Mouse (Mus musculus): ENCODE measurements around the gene Kxd1.

DNA sequence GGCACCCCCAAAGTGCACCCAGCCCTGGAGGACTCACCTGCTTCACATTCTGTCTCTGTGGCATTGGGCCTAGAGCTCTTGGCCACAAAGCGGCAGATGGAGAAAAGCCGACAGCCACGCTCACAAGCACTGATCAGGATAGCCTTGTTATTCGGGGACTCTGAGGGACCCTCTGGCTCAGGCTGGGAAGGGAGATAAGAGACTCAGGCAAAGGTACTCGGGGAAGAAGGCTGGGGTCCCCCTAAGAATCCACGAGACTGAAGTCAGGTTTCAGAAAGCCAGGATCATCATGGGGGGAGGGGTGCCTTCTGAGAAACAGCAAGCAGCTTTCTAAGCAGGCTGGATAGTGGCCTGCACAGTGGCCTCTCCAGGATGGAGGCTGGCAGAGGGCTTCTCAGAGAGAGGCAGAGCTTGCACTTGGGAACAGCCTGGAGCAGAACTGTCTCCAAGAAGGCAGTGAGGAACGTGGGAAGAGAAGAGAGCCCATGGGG is 41.5 kb downstream of the Kxd1 start:
- TF ChIP-seq POLR2A (IDR thresholded peaks at IDR 0.05; ENCODE audit: extremely low read depth, insufficient read depth, low read length): no peak
- TF ChIP-seq CTCF (IDR thresholded peaks at IDR 0.05; ENCODE audit: extremely low read depth, insufficient read depth, low read length): no peak
